Mouse (Mus musculus) kidney, adult 2 months (tissue): ENCODE measurements around the gene Egflam.

Source experiments
- CTCF ChIP-seq: fragments of 200-500 bp; conservative IDR thresholded peaks from 2 replicates; pipeline ENCODE4 v1.5.1; 2011; ENCODE audit warnings: low read depth, mild to moderate bottlenecking, control low read depth, low read length, moderate library complexity, mixed read lengths; ENCODE audit not compliant: insufficient read depth, insufficient read length
- POLR2A ChIP-seq: fragments of 200-500 bp; IDR thresholded peaks from one replicate; pipeline ENCODE4 v1.6.1; 2011; ENCODE audit warnings: low read depth, low read length, control low read depth

- TF ChIP-seq POLR2A (no peak), CTCF (no peak)
Measured at GRCm38 (mm10) chr15:7443396-7444315, 45.5 kb upstream of the Egflam start.
